Mouse (Mus musculus): ENCODE measurements around the gene Prpf38a. TPM values are rescaled to one million over a fixed set of nuclear protein-coding genes. Genes with fewer than 3 reads are reported as not detected.

The Prpf38a gene
- total RNA-seq, 4 experiments from 2014 or later, result 26.3 to 31.4 (median 27.2) TPM

Other genes starting within 250 kb of the Prpf38a start
- not detected for gene Shisal2a, start 196.0 kb downstream of the Prpf38a start, total RNA-seq (2022)
- gene Gpx7, start 172.4 kb downstream of the Prpf38a start, total RNA-seq (2022), result 1 to 10 TPM; 3.7 to 5.1 (median 4.5) TPM
- gene Tut4, start 119.9 kb downstream of the Prpf38a start, total RNA-seq (2022), result 10 to 100 TPM; 34.0 to 51.2 (median 38.2) TPM
- gene Orc1, start 87 bp upstream of the Prpf38a start, total RNA-seq (2022), result under 1 TPM in 2 of 4 experiments, not detected in 2; 0.11 TPM
- 10 to 100 TPM; 32.5 to 46.2 (median 38.3) TPM for gene Cc2d1b, start 40.6 kb upstream of the Prpf38a start, total RNA-seq (2022)
- 1 to 10 TPM; 1.5 to 2.1 (median 2.0) TPM for gene 3110021N24Rik, start 140.3 kb upstream of the Prpf38a start, total RNA-seq (2022)
- gene Zfyve9, start 201.5 kb upstream of the Prpf38a start, total RNA-seq (2022), result 10 to 100 TPM; 67.6 to 80.0 (median 71.6) TPM

All from left cerebral cortex, adult 8-10 months (tissue).